Mouse (Mus musculus): Measurements from ENCODE around the gene Bzw2. TPM values are rescaled to one million over a fixed set of nuclear protein-coding genes. Genes with fewer than 3 reads are reported as not detected.

Gene Bzw2
- polyA plus RNA-seq, 1 experiment = 36.7 TPM

DNA sequence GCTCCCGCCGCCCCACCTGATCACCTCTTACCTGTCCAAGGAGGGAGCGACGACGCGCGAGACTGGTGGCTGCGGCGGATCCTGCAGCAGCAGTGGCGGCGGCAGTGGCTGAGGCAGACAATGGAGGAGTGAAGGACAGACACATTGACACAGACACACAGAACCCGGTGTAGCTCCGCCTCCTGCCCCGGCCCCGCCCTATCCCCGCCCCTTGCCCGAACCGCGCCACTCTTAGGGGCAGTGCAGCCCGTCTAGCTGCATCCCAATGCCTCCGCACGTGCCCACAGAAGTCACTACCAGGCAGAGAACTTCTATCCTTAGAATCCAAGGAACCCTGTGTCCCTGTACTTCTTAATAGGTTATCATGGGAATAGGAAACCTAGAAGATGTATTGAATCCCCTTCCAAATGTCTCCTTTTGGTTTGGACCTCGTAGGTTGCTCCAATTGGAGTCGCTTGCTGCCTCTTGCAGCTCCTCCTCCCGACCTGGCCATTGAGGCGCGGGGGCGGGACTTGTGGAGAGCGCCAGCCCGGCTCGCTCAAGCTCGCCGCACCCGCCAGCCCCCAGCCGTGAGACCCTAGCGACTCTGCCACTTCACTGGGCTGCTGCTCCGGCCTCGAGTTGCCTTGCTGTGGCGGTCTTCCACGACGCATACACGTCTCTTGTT, 1.1 kb downstream of the Bzw2 start, which contains the start of gene Ankmy2:
TSS of gene Ankmy2 (plus strand) at position 478 of the 667 bp plus-strand sequence.
- peak within 1 kb of the TSS; percentile 92 for H3K4me3 ChIP-seq (ENCODE audit: control insufficient read depth, insufficient read depth, low read length)
- DNase-seq = peak; percentile 87
- no peaks in the 10 kb centered on the region for H3K36me3 ChIP-seq (ENCODE audit: control insufficient read depth, insufficient read depth, low read length)
- WGBS = under 1% methylated on average over 42 of the region's 42 CpGs
- no peaks in the 10 kb centered on the region for H3K27me3 ChIP-seq (ENCODE audit: control insufficient read depth, insufficient read depth, low read length)
- H3K4me1 ChIP-seq (replicated peaks; ENCODE audit: control insufficient read depth, insufficient read depth, low read length) = peaks cover 10% of the 10 kb centered on the region
- TF ChIP-seq POLR2A (IDR thresholded peaks at IDR 0.05; ENCODE audit: control insufficient read depth, extremely low read depth, insufficient read depth, low read length, poor library complexity) = peak; percentile 72; the same call in 1 of the 2 replicates
- no peak for TF ChIP-seq CTCF (IDR thresholded peaks at IDR 0.05; ENCODE audit: borderline replicate concordance, control insufficient read depth, extremely low read depth, insufficient read depth, low read length, poor library complexity)
- H3K27ac ChIP-seq (ENCODE audit: control insufficient read depth, insufficient read depth, low read length) = peak within 1 kb of the TSS; percentile 87

DNA sequence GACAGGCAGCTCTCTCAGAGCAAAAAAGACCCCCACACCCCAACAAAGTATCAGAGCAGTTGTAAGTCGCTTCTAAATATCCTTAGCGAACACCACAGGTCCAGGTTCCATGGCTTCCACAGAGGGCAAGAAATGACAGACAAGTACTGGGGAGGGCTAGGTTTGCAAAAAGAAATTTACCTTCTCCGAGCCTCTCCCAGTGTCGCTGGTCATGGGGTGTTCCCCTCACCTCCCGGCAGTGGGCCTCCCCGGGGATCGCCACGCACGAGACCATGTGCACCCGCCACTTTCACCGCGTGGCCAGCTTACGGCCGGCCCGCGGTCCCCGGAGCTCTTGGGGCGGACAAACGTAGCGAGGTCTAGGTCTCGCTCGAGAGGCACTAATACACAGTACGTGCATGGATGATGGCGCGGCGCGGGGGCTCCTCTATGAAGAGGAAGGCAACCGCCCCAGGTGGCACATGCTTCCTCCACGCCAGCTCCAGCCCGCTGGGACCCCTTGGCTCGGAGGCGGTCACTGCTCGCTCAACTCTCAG, 1.7 kb downstream of the Bzw2 start:
- Histone ChIP-seq H3K27ac (ENCODE audit: control insufficient read depth, insufficient read depth, low read length) (peak overlapping the region; percentile 17), H3K36me3 (ENCODE audit: control insufficient read depth, insufficient read depth, low read length) (no peaks in the 10 kb centered on the region), H3K4me1 (replicated peaks; ENCODE audit: control insufficient read depth, insufficient read depth, low read length) (peaks cover 10% of the 10 kb centered on the region), H3K4me3 (ENCODE audit: control insufficient read depth, insufficient read depth, low read length) (peak overlapping the region; percentile 92), H3K27me3 (ENCODE audit: control insufficient read depth, insufficient read depth, low read length) (no peaks in the 10 kb centered on the region)
- DNase-seq = no peak
- TF ChIP-seq CTCF (IDR thresholded peaks at IDR 0.05; ENCODE audit: borderline replicate concordance, control insufficient read depth, extremely low read depth, insufficient read depth, low read length, poor library complexity) (no peak), POLR2A (IDR thresholded peaks at IDR 0.05; ENCODE audit: control insufficient read depth, extremely low read depth, insufficient read depth, low read length, poor library complexity) (no peak)
- WGBS = under 1% methylated on average over 33 of the region's 33 CpGs

DNA sequence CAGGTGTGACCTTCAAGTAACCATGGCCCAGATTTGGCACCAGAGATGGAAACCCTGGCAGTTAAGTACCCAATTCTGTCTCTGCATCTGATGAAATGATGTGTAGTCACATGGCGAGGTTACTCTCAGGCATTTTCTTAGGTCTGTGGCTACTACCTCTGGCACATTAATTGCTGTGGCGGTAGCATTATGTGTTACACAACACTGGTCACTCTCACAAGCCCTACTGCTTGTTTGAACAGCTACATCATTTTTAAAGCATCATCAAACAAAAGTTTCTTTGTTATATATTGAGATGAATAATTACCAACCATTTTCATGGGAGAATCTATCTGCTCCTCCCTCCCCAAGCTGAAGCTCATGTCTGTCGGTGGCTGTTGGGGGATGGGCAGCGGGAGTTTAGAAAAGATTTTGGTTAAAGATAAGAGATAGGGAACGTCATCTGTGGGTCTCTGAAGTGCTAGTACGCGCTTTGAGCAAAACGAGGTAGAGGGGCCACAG, 2.7 kb downstream of the Bzw2 start:
- TF ChIP-seq CTCF (IDR thresholded peaks at IDR 0.05; ENCODE audit: borderline replicate concordance, control insufficient read depth, extremely low read depth, insufficient read depth, low read length, poor library complexity) (no peak), POLR2A (IDR thresholded peaks at IDR 0.05; ENCODE audit: control insufficient read depth, extremely low read depth, insufficient read depth, low read length, poor library complexity) (no peak)
- H3K27ac ChIP-seq (ENCODE audit: control insufficient read depth, insufficient read depth, low read length) = no peak overlapping the region
- 10% methylated on average over 8 of the region's 8 CpGs for WGBS
- H3K27me3 ChIP-seq (ENCODE audit: control insufficient read depth, insufficient read depth, low read length) = no peaks in the 10 kb centered on the region
- H3K36me3 ChIP-seq (ENCODE audit: control insufficient read depth, insufficient read depth, low read length) = no peaks in the 10 kb centered on the region
- H3K4me3 ChIP-seq (ENCODE audit: control insufficient read depth, insufficient read depth, low read length) = no peak overlapping the region
- DNase-seq = peak; percentile 63
- H3K4me1 ChIP-seq (replicated peaks; ENCODE audit: control insufficient read depth, insufficient read depth, low read length) = peaks cover 10% of the 10 kb centered on the region

DNA sequence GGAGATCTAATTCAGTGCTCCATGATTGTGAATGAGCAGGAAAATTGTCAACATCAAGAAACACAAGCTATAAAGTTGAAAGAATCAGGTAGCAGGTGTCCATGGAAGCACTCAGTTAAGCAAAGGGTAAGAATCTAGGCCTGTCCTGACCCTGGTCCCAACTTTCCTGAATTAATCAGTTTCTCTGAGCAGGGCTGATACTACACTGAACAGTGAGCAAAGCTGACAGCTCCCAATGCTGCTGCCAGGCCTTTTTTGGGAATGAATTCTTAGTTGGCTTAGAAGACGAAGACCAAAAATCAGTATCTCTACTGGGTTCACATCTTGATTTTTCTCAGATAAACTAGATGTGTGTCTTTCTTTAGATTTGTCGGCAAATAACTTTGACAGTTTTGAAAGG, 7.1 kb downstream of the Bzw2 start:
- H3K36me3 ChIP-seq (ENCODE audit: control insufficient read depth, insufficient read depth, low read length) = no peaks in the 10 kb centered on the region
- H3K27ac ChIP-seq (ENCODE audit: control insufficient read depth, insufficient read depth, low read length) = no peak overlapping the region
- peaks cover 8% of the 10 kb centered on the region for H3K4me1 ChIP-seq (replicated peaks; ENCODE audit: control insufficient read depth, insufficient read depth, low read length)
- H3K4me3 ChIP-seq (ENCODE audit: control insufficient read depth, insufficient read depth, low read length) = no peak overlapping the region
- 97% methylated on average over 2 of the region's 2 CpGs for WGBS
- TF ChIP-seq POLR2A (IDR thresholded peaks at IDR 0.05; ENCODE audit: control insufficient read depth, extremely low read depth, insufficient read depth, low read length, poor library complexity) (no peak), CTCF (IDR thresholded peaks at IDR 0.05; ENCODE audit: borderline replicate concordance, control insufficient read depth, extremely low read depth, insufficient read depth, low read length, poor library complexity) (no peak)
- no peak for DNase-seq
- no peaks in the 10 kb centered on the region for H3K27me3 ChIP-seq (ENCODE audit: control insufficient read depth, insufficient read depth, low read length)

DNA sequence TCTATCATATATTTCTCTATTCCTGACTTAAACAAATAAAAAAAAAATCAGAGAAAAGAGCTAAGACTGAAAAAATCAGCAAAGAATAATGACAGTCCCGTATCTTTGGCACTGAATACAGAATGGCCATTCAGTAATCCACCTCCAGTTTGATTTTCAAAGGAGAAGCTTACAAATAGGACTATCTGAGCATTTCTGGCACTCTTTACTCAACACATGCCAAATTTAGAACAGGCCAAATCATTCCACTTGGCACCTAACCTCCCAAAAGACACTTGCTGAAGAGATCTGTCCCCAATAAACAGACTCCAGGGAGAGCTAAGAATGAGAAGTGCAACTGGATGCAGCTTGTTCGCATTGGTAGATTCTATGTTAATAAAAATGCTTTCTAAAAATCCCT, 7.6 kb downstream of the Bzw2 start:
- no peak for DNase-seq
- TF ChIP-seq POLR2A (IDR thresholded peaks at IDR 0.05; ENCODE audit: control insufficient read depth, extremely low read depth, insufficient read depth, low read length, poor library complexity) (no peak), CTCF (IDR thresholded peaks at IDR 0.05; ENCODE audit: borderline replicate concordance, control insufficient read depth, extremely low read depth, insufficient read depth, low read length, poor library complexity) (no peak)
- H3K4me1 ChIP-seq (replicated peaks; ENCODE audit: control insufficient read depth, insufficient read depth, low read length) = peaks cover 6% of the 10 kb centered on the region
- H3K36me3 ChIP-seq (ENCODE audit: control insufficient read depth, insufficient read depth, low read length) = no peaks in the 10 kb centered on the region
- WGBS = 95% methylated on average over 2 of the region's 2 CpGs
- no peaks in the 10 kb centered on the region for H3K27me3 ChIP-seq (ENCODE audit: control insufficient read depth, insufficient read depth, low read length)
- no peak overlapping the region for H3K27ac ChIP-seq (ENCODE audit: control insufficient read depth, insufficient read depth, low read length)
- H3K4me3 ChIP-seq (ENCODE audit: control insufficient read depth, insufficient read depth, low read length) = no peak overlapping the region

DNA sequence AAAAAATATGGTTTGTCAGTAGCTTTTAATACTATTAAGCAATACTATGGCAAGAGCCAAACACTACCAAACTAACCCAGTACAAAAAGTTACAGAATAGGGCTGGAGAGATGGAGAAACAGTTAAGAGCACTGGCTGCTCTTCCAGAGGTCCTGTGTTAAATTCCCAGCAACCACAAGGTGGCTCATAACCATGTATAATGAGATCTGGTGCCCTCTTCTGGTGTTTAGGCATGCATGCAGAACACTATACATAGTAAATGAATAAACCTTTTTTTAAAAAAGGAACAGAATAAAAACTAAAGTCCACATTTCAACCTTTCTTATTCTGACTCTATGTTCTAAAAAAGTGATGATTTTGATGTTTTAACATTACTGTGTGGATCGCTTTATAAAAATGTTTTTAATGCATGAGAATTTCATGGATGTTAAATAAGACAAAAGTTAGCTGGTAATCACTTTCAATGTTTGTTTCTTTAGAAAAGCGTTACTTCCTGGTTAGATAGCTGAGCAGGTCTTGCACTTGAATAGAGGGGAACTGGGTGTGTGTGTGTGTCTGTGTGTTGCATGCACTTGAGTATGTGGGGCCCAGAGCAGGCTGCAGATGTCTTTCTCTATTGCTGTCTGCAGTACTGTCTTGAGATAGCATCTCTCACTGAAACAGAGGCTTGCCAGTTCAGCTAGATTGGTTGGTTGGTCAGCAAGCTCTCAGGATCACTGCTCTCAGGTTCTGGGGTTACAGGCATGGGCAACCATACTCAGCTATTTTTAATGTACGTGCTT, 11.5 kb downstream of the Bzw2 start:
- no peak for DNase-seq
- H3K4me1 ChIP-seq (replicated peaks; ENCODE audit: control insufficient read depth, insufficient read depth, low read length) = no peaks in the 10 kb centered on the region
- WGBS = 93% methylated on average over 3 of the region's 3 CpGs
- no peaks in the 10 kb centered on the region for H3K27me3 ChIP-seq (ENCODE audit: control insufficient read depth, insufficient read depth, low read length)
- TF ChIP-seq POLR2A (IDR thresholded peaks at IDR 0.05; ENCODE audit: control insufficient read depth, extremely low read depth, insufficient read depth, low read length, poor library complexity) (no peak), CTCF (IDR thresholded peaks at IDR 0.05; ENCODE audit: borderline replicate concordance, control insufficient read depth, extremely low read depth, insufficient read depth, low read length, poor library complexity) (no peak)
- no peaks in the 10 kb centered on the region for H3K36me3 ChIP-seq (ENCODE audit: control insufficient read depth, insufficient read depth, low read length)
- H3K4me3 ChIP-seq (ENCODE audit: control insufficient read depth, insufficient read depth, low read length) = no peak overlapping the region
- no peak overlapping the region for H3K27ac ChIP-seq (ENCODE audit: control insufficient read depth, insufficient read depth, low read length)
